Mouse (Mus musculus): ENCODE measurements around the gene Spty2d1. TPM values are rescaled to one million over a fixed set of nuclear protein-coding genes. Genes with fewer than 3 reads are reported as not detected.
A peak's percentile ranks its signal among the peaks of the same experiment; 100 is the strongest.
"Not testable (repeated sequence)": the region's sequence is repeated elsewhere in the genome, so short reads cannot be mapped to it uniquely, and the experiment has no call there.

Gene Spty2d1
- polyA plus RNA-seq, 2 experiments from 2014 or later = 29.0 to 60.4 TPM

- ATAC-seq = no peak
Observed at GRCm38 (mm10) chr7:47020956-47021355, 12.7 kb upstream of the Spty2d1 start.

- no peak for ATAC-seq
Observed at GRCm38 (mm10) chr7:47019641-47020040, 11.4 kb upstream of the Spty2d1 start.

- no peak for ATAC-seq
Observed at GRCm38 (mm10) chr7:47017146-47017545, 8.9 kb upstream of the Spty2d1 start.

- no peak for ATAC-seq
Observed at GRCm38 (mm10) chr7:47016602-47017001, 8.4 kb upstream of the Spty2d1 start.

- peak; percentile 81 for ATAC-seq
Observed at GRCm38 (mm10) chr7:47015390-47016065, 7.3 kb upstream of the Spty2d1 start.

- no peak for ATAC-seq
Observed at GRCm38 (mm10) chr7:47014564-47015389, 6.6 kb upstream of the Spty2d1 start.

- ATAC-seq = no peak
Observed at GRCm38 (mm10) chr7:47013131-47013767, 5.0 kb upstream of the Spty2d1 start.

- ATAC-seq = peak; percentile 30
Observed at GRCm38 (mm10) chr7:47007818-47008167, 418 bp downstream of the Spty2d1 start.

- ATAC-seq = no peak
Observed at GRCm38 (mm10) chr7:47007109-47007780, 966 bp downstream of the Spty2d1 start.

GRCm38 (mm10) chr7:47003411-47004115 is 4.6 kb downstream of the Spty2d1 start:
- ATAC-seq = no peak

GRCm38 (mm10) chr7:47001900-47002275 is 6.3 kb downstream of the Spty2d1 start:
- no peak for ATAC-seq

- ATAC-seq = no peak
Observed at GRCm38 (mm10) chr7:47001125-47001899, 6.9 kb downstream of the Spty2d1 start.

GRCm38 (mm10) chr7:47000644-47000983 is 7.6 kb downstream of the Spty2d1 start:
- no peak for ATAC-seq

- ATAC-seq = no peak
Observed at GRCm38 (mm10) chr7:46999983-47000643, 8.1 kb downstream of the Spty2d1 start.

- no peak for ATAC-seq
Observed at GRCm38 (mm10) chr7:46998942-46999341, 9.3 kb downstream of the Spty2d1 start.

GRCm38 (mm10) chr7:46997644-46998395 is 10.4 kb downstream of the Spty2d1 start:
- ATAC-seq = no peak

- ATAC-seq = no peak
Observed at GRCm38 (mm10) chr7:46997008-46997407, 11.2 kb downstream of the Spty2d1 start.

GRCm38 (mm10) chr7:46995558-46995957 is 12.7 kb downstream of the Spty2d1 start:
- ATAC-seq = no peak

GRCm38 (mm10) chr7:46993079-46993478 is 15.1 kb downstream of the Spty2d1 start:
- ATAC-seq = no peak

GRCm38 (mm10) chr7:46989387-46989786 is 18.8 kb downstream of the Spty2d1 start:
- not testable (repeated sequence) for ATAC-seq
